8 mouse cellular contexts compared by ENCODE assay signal in genomic region chr9:121880840-121881239, GRCm38 (mm10). TPM values are rescaled to one million over a fixed set of nuclear protein-coding genes. Genes with fewer than 3 reads are reported as not detected.
DNase-seq lines count a peak whose midpoint lies in the region; ATAC-seq and TF ChIP-seq lines count a peak whose summit lies in the region.

No protein-coding gene starts in this region.

- ATAC-seq in embryonic facial prominence, embryonic 13.5 days (ENCODE audit: insufficient number of reproducible peaks, insufficient read depth, low FRiP score, low TSS enrichment, low read depth) = no peak
- ATAC-seq in heart, embryonic 11.5 days (replicated peaks; ENCODE audit: insufficient number of reproducible peaks, low FRiP score, low TSS enrichment) = no peak
- no peak for ATAC-seq in kidney, embryonic 14.5 days (ENCODE audit: low FRiP score, low TSS enrichment)
- 0 out of 2 replicates have a peak, but pooled peaks have one; percentile 11 for ATAC-seq in liver, embryonic 14.5 days (ENCODE audit: insufficient read depth)

- H3K36me3 ChIP-seq in embryonic facial prominence, embryonic 13.5 days = no peaks in the 10 kb centered on the region
- no peaks in the 10 kb centered on the region for H3K36me3 ChIP-seq in heart, embryonic 11.5 days (ENCODE audit: control insufficient read depth, insufficient read depth, low read length)
- no peaks in the 10 kb centered on the region for H3K36me3 ChIP-seq in kidney, embryonic 14.5 days (ENCODE audit: control insufficient read depth, insufficient read depth, low read length)
- H3K36me3 ChIP-seq in liver, embryonic 14.5 days (replicated peaks; ENCODE audit: control insufficient read depth, insufficient read depth, low read depth) = no peaks in the 10 kb centered on the region

- peak; percentile 80 for TF ChIP-seq CTCF in liver, embryonic 14.5 days (IDR thresholded peaks at IDR 0.05; ENCODE audit: low read depth)

- no peaks in the 10 kb centered on the region for H3K27me3 ChIP-seq in embryonic facial prominence, embryonic 13.5 days
- no peaks in the 10 kb centered on the region for H3K27me3 ChIP-seq in heart, embryonic 11.5 days (ENCODE audit: control insufficient read depth, insufficient read depth, low read length)
- H3K27me3 ChIP-seq in kidney, embryonic 14.5 days (ENCODE audit: control insufficient read depth, insufficient read depth, low read length) = no peaks in the 10 kb centered on the region
- no peaks in the 10 kb centered on the region for H3K27me3 ChIP-seq in liver, embryonic 14.5 days (ENCODE audit: control insufficient read depth, insufficient read depth, low read length)

- no peaks in the 10 kb centered on the region for H3K9me3 ChIP-seq in embryonic facial prominence, embryonic 13.5 days
- H3K9me3 ChIP-seq in heart, embryonic 11.5 days (replicated peaks; ENCODE audit: control insufficient read depth, low read length) = no peaks in the 10 kb centered on the region
- no peaks in the 10 kb centered on the region for H3K9me3 ChIP-seq in kidney, embryonic 14.5 days (ENCODE audit: control insufficient read depth, low read length)
- H3K9me3 ChIP-seq in liver, embryonic 14.5 days (ENCODE audit: control insufficient read depth, low read length) = no peaks in the 10 kb centered on the region

- H3K4me3 ChIP-seq in embryonic facial prominence, embryonic 13.5 days = no peak overlapping the region
- H3K4me3 ChIP-seq in heart, embryonic 11.5 days (ENCODE audit: low read depth, low read length) = no peak overlapping the region
- no peak overlapping the region for H3K4me3 ChIP-seq in kidney, embryonic 14.5 days (ENCODE audit: low read length)
- no peak overlapping the region for H3K4me3 ChIP-seq in liver, embryonic 14.5 days (ENCODE audit: insufficient read depth in 1 of 2, low read depth in 2 of 2, low read length in 2 of 2)

- H3K4me1 ChIP-seq in embryonic facial prominence, embryonic 13.5 days = 0 out of 2 replicates have a peak, but pooled peaks cover 3% of the 10 kb centered on the region
- no peaks in the 10 kb centered on the region for H3K4me1 ChIP-seq in heart, embryonic 11.5 days (ENCODE audit: control insufficient read depth, insufficient read depth, low read length)
- no peaks in the 10 kb centered on the region for H3K4me1 ChIP-seq in kidney, embryonic 14.5 days (ENCODE audit: control insufficient read depth, insufficient read depth, low read length)
- H3K4me1 ChIP-seq in liver, embryonic 14.5 days (replicated peaks; ENCODE audit: control insufficient read depth in 2 of 2, insufficient read depth in 2 of 2, low read length in 1 of 2) = peaks cover 0 to 2% of the 10 kb centered on the region in 2 experiments; a peak in 2 of 4 replicates

- WGBS in embryonic facial prominence, embryonic 13.5 days = 29% methylated on average over 14 of the region's 14 CpGs
- 22% methylated on average over 14 of the region's 14 CpGs for WGBS in heart, embryonic 11.5 days (ENCODE audit: insufficient replicate concordance)
- WGBS in kidney, embryonic 14.5 days = 27% methylated on average over 14 of the region's 14 CpGs
- WGBS in liver, embryonic 14.5 days (ENCODE audit: insufficient replicate concordance) = 20% methylated on average over 14 of the region's 14 CpGs

- H3K27ac ChIP-seq in embryonic facial prominence, embryonic 13.5 days = no peak overlapping the region
- no peak overlapping the region for H3K27ac ChIP-seq in heart, embryonic 11.5 days (ENCODE audit: low read depth, low read length)
- no peak overlapping the region for H3K27ac ChIP-seq in kidney, embryonic 14.5 days (ENCODE audit: low read depth, low read length)
- no peak overlapping the region for H3K27ac ChIP-seq in liver, embryonic 14.5 days

- H3K9ac ChIP-seq in embryonic facial prominence, embryonic 13.5 days = no peak overlapping the region
- H3K9ac ChIP-seq in heart, embryonic 11.5 days (ENCODE audit: low read depth, low read length) = no peak overlapping the region
- no peak overlapping the region for H3K9ac ChIP-seq in kidney, embryonic 14.5 days (ENCODE audit: low read depth, low read length)
- H3K9ac ChIP-seq in liver, embryonic 14.5 days (replicated peaks) = no peak overlapping the region

- peak overlapping the region; percentile 38 for H3K4me2 ChIP-seq in embryonic facial prominence, embryonic 13.5 days
- peak overlapping the region; percentile 31; the same call in 1 of the 2 replicates for H3K4me2 ChIP-seq in heart, embryonic 11.5 days
- peak overlapping the region; percentile 22; the same call in 1 of the 2 replicates for H3K4me2 ChIP-seq in kidney, embryonic 14.5 days (replicated peaks; ENCODE audit: low read depth, low read length)
- no peak overlapping the region for H3K4me2 ChIP-seq in liver, embryonic 14.5 days (ENCODE audit: low read depth)

- TF ChIP-seq EP300 in liver, embryonic 14.5 days (IDR thresholded peaks at IDR 0.05; ENCODE audit: low read depth) = no peak

- DNase-seq in A20 (ENCODE audit: low read depth, low spot score) = peak; percentile 89
- peak; percentile 75 to 77 for DNase-seq in adrenal gland, adult 18-20 months (ENCODE audit: low spot score in 2 of 2)
- no peak for DNase-seq in liver, embryonic 14.5 days (ENCODE audit: low read depth in 3 of 3, low spot score in 3 of 3)
- DNase-seq in natural killer cell, adult 2 months (ENCODE audit: low spot score in 2 of 2) = peak; percentile 38 to 68
- peak; percentile 90 for DNase-seq in testis, postnatal 10 days (ENCODE audit: low spot score)

RNA-seq across cellular contexts. Expression of gene Ackr2, which starts 17.3 kb away (rescaled TPM):
- 1 to 10 TPM; 1.8 to 2.1 TPM for total RNA-seq in adrenal gland, adult 18-20 months (2021)
- polyA plus RNA-seq in embryonic facial prominence, embryonic 13.5 days (2015; fragmentation: Nextera tagmentation; extraction: Ambion mirVana) = 0.58 TPM in 1 of 2 replicates, not detected in the other
- polyA plus RNA-seq in heart, embryonic 11.5 days (2014; fragmentation: Nextera tagmentation; extraction: Ambion mirVana) = 0.10 TPM in 1 of 2 replicates, not detected in the other
- polyA plus RNA-seq in kidney, embryonic 14.5 days (2014; fragmentation: Nextera tagmentation; extraction: Ambion mirVana) = 0.42 and 0.96 TPM in 2 replicates
- polyA plus RNA-seq in liver, embryonic 14.5 days (2012; rRNA removed) = 0.07 and 0.08 TPM in 2 replicates
- 0.20 and 0.37 TPM in 2 replicates for polyA plus RNA-seq in liver, embryonic 14.5 days (2014; fragmentation: Nextera tagmentation; extraction: Ambion mirVana)

RNA-seq across cellular contexts. Expression of gene Higd1a, which starts 22.7 kb away (rescaled TPM):
- total RNA-seq in adrenal gland, adult 18-20 months (2021) = 100 to 1,000 TPM in 1 of 2 experiments, 10 to 100 TPM in 1; 89.4 to 116 TPM
- 162 and 168 TPM in 2 replicates for polyA plus RNA-seq in embryonic facial prominence, embryonic 13.5 days (2015; fragmentation: Nextera tagmentation; extraction: Ambion mirVana)
- polyA plus RNA-seq in heart, embryonic 11.5 days (2014; fragmentation: Nextera tagmentation; extraction: Ambion mirVana) = 241 and 243 TPM in 2 replicates
- 133 and 175 TPM in 2 replicates for polyA plus RNA-seq in kidney, embryonic 14.5 days (2014; fragmentation: Nextera tagmentation; extraction: Ambion mirVana)
- 12.9 and 20.8 TPM in 2 replicates for polyA plus RNA-seq in liver, embryonic 14.5 days (2012; rRNA removed)
- polyA plus RNA-seq in liver, embryonic 14.5 days (2014; fragmentation: Nextera tagmentation; extraction: Ambion mirVana) = 97.4 and 119 TPM in 2 replicates

RNA-seq across cellular contexts. Expression of gene Cyp8b1, which starts 35.3 kb away (rescaled TPM):
- under 1 TPM; 0.61 to 0.70 TPM for total RNA-seq in adrenal gland, adult 18-20 months (2021)
- polyA plus RNA-seq in embryonic facial prominence, embryonic 13.5 days (2015; fragmentation: Nextera tagmentation; extraction: Ambion mirVana) = 0.14 TPM in 1 of 2 replicates, not detected in the other
- not detected in 2 replicates for polyA plus RNA-seq in heart, embryonic 11.5 days (2014; fragmentation: Nextera tagmentation; extraction: Ambion mirVana)
- not detected in 2 replicates for polyA plus RNA-seq in kidney, embryonic 14.5 days (2014; fragmentation: Nextera tagmentation; extraction: Ambion mirVana)
- 0.67 and 0.74 TPM in 2 replicates for polyA plus RNA-seq in liver, embryonic 14.5 days (2012; rRNA removed)
- 1.5 and 1.8 TPM in 2 replicates for polyA plus RNA-seq in liver, embryonic 14.5 days (2014; fragmentation: Nextera tagmentation; extraction: Ambion mirVana)

RNA-seq across cellular contexts. Expression of gene Ccdc13, which starts 41.6 kb away (rescaled TPM):
- total RNA-seq in adrenal gland, adult 18-20 months (2021) = under 1 TPM; 0.70 to 0.93 TPM
- polyA plus RNA-seq in embryonic facial prominence, embryonic 13.5 days (2015; fragmentation: Nextera tagmentation; extraction: Ambion mirVana) = 0.85 and 1.0 TPM in 2 replicates
- 0.23 TPM in 1 of 2 replicates, not detected in the other for polyA plus RNA-seq in heart, embryonic 11.5 days (2014; fragmentation: Nextera tagmentation; extraction: Ambion mirVana)
- polyA plus RNA-seq in kidney, embryonic 14.5 days (2014; fragmentation: Nextera tagmentation; extraction: Ambion mirVana) = 0.16 and 0.69 TPM in 2 replicates
- polyA plus RNA-seq in liver, embryonic 14.5 days (2012; rRNA removed) = not detected in 2 replicates
- not detected in 2 replicates for polyA plus RNA-seq in liver, embryonic 14.5 days (2014; fragmentation: Nextera tagmentation; extraction: Ambion mirVana)

Comparison
In these comparisons a context has a peak if more than half of its experiments do, and no peak if none do; other contexts are left out.
1. DNase-seq: peak in A20 (single experiment), adrenal gland, adult 18-20 months (2 of 2), natural killer cell, adult 2 months (2 of 2) and testis, postnatal 10 days (single experiment); none in liver, embryonic 14.5 days (0 of 3).